17 mouse cellular contexts compared by ENCODE assay signal in the genomic region with DNA sequence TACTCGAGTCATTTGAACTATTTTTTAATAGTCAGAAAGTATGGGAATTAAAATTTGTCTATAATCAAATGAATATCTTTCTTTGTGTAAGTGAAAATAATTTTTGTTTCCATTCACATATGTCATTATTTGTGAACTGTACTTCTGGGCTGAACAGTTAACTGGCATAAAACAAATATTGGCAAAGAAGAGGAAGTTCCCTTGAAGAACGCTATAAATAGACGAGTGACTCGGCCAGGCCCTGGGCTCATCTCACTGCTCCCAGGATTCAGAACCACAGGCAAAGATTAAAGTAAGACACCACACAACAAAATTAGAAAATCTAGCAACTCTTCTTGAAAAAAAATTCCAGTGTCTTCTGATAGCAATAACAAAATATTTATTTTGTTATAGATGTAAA. TPM values are rescaled to one million over a fixed set of nuclear protein-coding genes. Genes with fewer than 3 reads are reported as not detected.
DNase-seq lines count a peak whose midpoint lies in the region; ATAC-seq lines count a peak whose summit lies in the region.
"Had no signal": no experiment of that assay in that cellular context is flagged by ENCODE, and none has a peak within 500 bp of the region (broad histone marks: within the 10 kb centered on the region; RNA-seq: fewer than 3 reads in every experiment).

No protein-coding gene starts in this region.

- DNase-seq in gastrocnemius, adult 18-20 months (ENCODE audit: low spot score): peak; percentile 41
- no peak for DNase-seq in gastrocnemius, postnatal 10 days
- DNase-seq in lung, postnatal 10 days: peak; percentile 15
- no peak for DNase-seq in lung, postnatal 14 days
- no peak for DNase-seq in ovary, adult 18-20 months (ENCODE audit: low spot score)
- DNase-seq in right cerebral cortex, postnatal 14 days: no peak
- DNase-seq: adrenal gland, postnatal 10 days; cerebellum, adult 9-11 months; gastrocnemius, postnatal 25 days; heart, postnatal 14 days; kidney, postnatal 4 days; layer of hippocampus, adult 9-11 months; liver, postnatal 0 days; thymus, postnatal 14 days had no signal

- peak; percentile 56 to 65; a peak in 2 of 4 replicates for ATAC-seq in hematopoietic stem cell, adult 5-6 weeks (replicated peaks in 1 of 2; ENCODE audit: insufficient read depth in 1 of 2, low FRiP score in 2 of 2, low TSS enrichment in 1 of 2, low read depth in 1 of 2, poor library complexity in 2 of 2, severe bottlenecking in 2 of 2)
- ATAC-seq: intestine, embryonic 15.5 days; liver, postnatal 0 days; Patski had no signal

RNA-seq across cellular contexts. Expression of gene Rhoj, which starts 36.4 kb away (rescaled TPM):
- 10 to 100 TPM; 14.2 to 15.3 TPM for total RNA-seq in gastrocnemius, adult 18-20 months (2021)
- total RNA-seq in gastrocnemius, postnatal 10 days (2021): 10 to 100 TPM; 37.9 to 38.6 TPM
- total RNA-seq in hematopoietic stem cell, adult 5-6 weeks (2017): 0.75 and 1.0 TPM in 2 replicates

Comparison
In these comparisons a context has a peak if more than half of its experiments do, and no peak if none do; other contexts are left out.
1. DNase-seq: peak in gastrocnemius, adult 18-20 months (single experiment) and lung, postnatal 10 days (single experiment); none in gastrocnemius, postnatal 10 days (single experiment), lung, postnatal 14 days (single experiment), ovary, adult 18-20 months (single experiment) and right cerebral cortex, postnatal 14 days (single experiment).